Mouse (Mus musculus): ENCODE measurements around the gene Unc5a. TPM values are rescaled to one million over a fixed set of nuclear protein-coding genes. Genes with fewer than 3 reads are reported as not detected.
A peak's percentile ranks its signal among the peaks of the same experiment; 100 is the strongest.

Gene Unc5a
- 2.4 TPM in 2 replicates for polyA plus RNA-seq (2016; fragmentation: Nextera tagmentation; extraction: Ambion mirVana)

GRCm38 (mm10) chr13:54948531-54949493 lies at the start of gene Unc5a:
TSS of gene Unc5a (plus strand) at chr13:54949411.
- no peaks in the 10 kb centered on the region for H3K36me3 ChIP-seq (replicated peaks)
- H3K4me1 ChIP-seq, result peaks cover 47% of the 10 kb centered on the region
- H3K27ac ChIP-seq, result peak within 1 kb of the TSS; percentile 79
- peaks cover 100% of the 10 kb centered on the region for H3K27me3 ChIP-seq (ENCODE audit: poor library complexity, severe bottlenecking)
- WGBS, result under 1% methylated on average over 90 of the region's 91 CpGs
- peak within 1 kb of the TSS; percentile 72 for H3K4me3 ChIP-seq
- peak; percentile 71 for DNase-seq (ENCODE audit: extremely low spot score, low spot score)
- H3K9me3 ChIP-seq, result no peaks in the 10 kb centered on the region

- peak overlapping the region; percentile 34; the same call in 1 of the 2 replicates for H3K4me3 ChIP-seq
- no peak for DNase-seq (ENCODE audit: extremely low spot score, low spot score)
- H3K9me3 ChIP-seq, result 0 out of 2 replicates have a peak, but pooled peaks cover 4% of the 10 kb centered on the region
- H3K36me3 ChIP-seq (replicated peaks), result no peaks in the 10 kb centered on the region
- peaks cover 39% of the 10 kb centered on the region for H3K4me1 ChIP-seq
- WGBS, result 2% methylated on average over 17 of the region's 17 CpGs
- peaks cover 57% of the 10 kb centered on the region for H3K27me3 ChIP-seq (ENCODE audit: poor library complexity, severe bottlenecking)
- no peak overlapping the region for H3K27ac ChIP-seq
Observed at GRCm38 (mm10) chr13:54912053-54912452, 37.2 kb upstream of the Unc5a start.

DNA sequence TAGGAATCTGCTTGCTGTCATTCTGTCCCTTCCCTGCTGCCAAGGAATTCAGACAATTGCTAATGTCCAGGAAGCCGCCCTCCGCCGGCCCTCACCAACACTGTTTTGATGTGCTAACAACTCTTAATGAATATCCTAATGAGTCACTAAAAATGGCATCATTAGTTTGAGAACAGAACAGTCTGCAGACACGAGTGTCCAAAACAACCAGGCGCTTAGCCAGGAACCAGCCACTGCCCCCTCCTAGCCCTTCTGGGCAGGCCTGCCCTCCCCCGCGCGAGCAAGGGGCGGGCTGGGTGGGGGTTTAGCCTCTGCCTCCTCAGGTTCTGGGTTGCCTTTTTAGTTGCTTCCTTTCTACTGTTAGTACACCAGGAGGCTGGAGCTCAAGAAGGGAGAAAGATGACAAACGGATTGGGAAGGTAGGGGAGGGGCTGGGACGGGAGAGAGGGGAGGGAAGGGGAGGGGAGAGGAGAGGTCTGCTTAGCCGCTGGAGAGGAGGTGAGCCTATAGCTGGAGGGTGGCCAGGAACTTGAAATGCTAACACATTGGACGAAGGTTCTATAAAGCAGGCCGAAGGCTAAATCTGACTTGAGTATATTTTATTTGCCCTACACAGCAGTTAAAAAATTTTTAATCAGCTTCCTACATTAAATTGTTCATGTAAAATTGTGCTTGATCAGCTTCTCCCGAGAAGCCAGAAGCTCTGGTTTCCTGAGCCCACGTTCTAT lies 36.2 kb upstream of the Unc5a start:
- Histone ChIP-seq H3K4me3 (peak overlapping the region; percentile 7; the same call in 1 of the 2 replicates), H3K36me3 (replicated peaks) (no peaks in the 10 kb centered on the region), H3K9me3 (0 out of 2 replicates have a peak, but pooled peaks cover 4% of the 10 kb centered on the region), H3K27ac (no peak overlapping the region), H3K4me1 (peaks cover 31% of the 10 kb centered on the region), H3K27me3 (ENCODE audit: poor library complexity, severe bottlenecking) (peaks cover 52% of the 10 kb centered on the region)
- no peak for DNase-seq (ENCODE audit: extremely low spot score, low spot score)
- WGBS, result 16% methylated on average over 16 of the region's 16 CpGs

DNA sequence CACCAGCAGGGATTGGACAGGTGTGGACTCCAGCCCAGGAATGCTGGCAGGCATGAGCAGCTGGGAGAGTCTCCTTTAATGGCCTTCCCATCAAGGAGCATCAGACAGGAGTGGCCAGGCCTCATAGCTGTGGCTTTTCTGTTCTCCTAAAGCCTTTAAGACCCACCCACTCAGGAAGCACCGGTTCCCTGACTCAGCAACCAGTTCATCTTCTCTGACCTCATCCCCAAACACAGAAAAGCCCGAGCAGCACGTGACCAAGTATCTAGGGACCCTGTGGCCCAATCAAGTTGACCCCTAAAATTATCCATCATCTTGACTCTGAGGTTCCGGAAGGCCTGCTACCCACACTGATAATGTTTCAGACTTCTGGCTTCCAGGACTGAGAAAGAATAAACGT lies 32.6 kb upstream of the Unc5a start:
- H3K4me1 ChIP-seq, result peaks cover 41% of the 10 kb centered on the region
- 0 out of 2 replicates have a peak, but pooled peaks cover 4% of the 10 kb centered on the region for H3K9me3 ChIP-seq
- H3K36me3 ChIP-seq (replicated peaks), result no peaks in the 10 kb centered on the region
- H3K27me3 ChIP-seq (ENCODE audit: poor library complexity, severe bottlenecking), result peaks cover 36% of the 10 kb centered on the region
- 72% methylated on average over 5 of the region's 5 CpGs for WGBS
- H3K27ac ChIP-seq, result no peak overlapping the region
- no peak overlapping the region for H3K4me3 ChIP-seq
- no peak for DNase-seq (ENCODE audit: extremely low spot score, low spot score)

DNA sequence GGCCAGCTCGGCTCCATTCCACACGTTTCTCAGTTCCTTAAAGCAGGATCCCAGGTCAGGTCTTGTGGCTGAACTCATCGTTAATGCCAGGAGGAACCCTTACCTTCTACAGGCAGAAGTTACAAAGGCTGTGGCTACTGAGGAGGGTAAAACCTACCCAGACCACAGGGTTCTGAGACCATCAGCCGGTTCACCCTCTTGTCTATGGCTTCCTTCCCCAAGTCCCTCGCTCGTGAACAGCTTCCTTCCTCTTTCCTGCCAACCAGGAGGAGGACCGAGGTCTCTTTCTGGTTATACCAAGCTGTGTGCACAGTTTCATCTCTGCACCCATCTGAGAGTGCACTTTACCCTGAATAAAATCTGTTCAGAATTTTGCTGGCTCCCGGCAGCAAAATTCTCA lies 30.3 kb upstream of the Unc5a start:
- Histone ChIP-seq H3K9me3 (0 out of 2 replicates have a peak, but pooled peaks cover 4% of the 10 kb centered on the region), H3K27me3 (ENCODE audit: poor library complexity, severe bottlenecking) (peaks cover 13% of the 10 kb centered on the region), H3K4me3 (no peak overlapping the region), H3K4me1 (peaks cover 22% of the 10 kb centered on the region), H3K36me3 (replicated peaks) (no peaks in the 10 kb centered on the region), H3K27ac (no peak overlapping the region)
- WGBS, result 83% methylated on average over 8 of the region's 8 CpGs
- DNase-seq (ENCODE audit: extremely low spot score, low spot score), result no peak

- H3K9me3 ChIP-seq, result 0 out of 2 replicates have a peak, but pooled peaks cover 4% of the 10 kb centered on the region
- WGBS, result 37% methylated on average over 5 of the region's 5 CpGs
- H3K27me3 ChIP-seq (ENCODE audit: poor library complexity, severe bottlenecking), result 0 out of 2 replicates have a peak, but pooled peaks cover 6% of the 10 kb centered on the region
- H3K36me3 ChIP-seq (replicated peaks), result no peaks in the 10 kb centered on the region
- no peak overlapping the region for H3K27ac ChIP-seq
- peaks cover 22% of the 10 kb centered on the region for H3K4me1 ChIP-seq
- DNase-seq (ENCODE audit: extremely low spot score, low spot score), result no peak
- no peak overlapping the region for H3K4me3 ChIP-seq
Observed at GRCm38 (mm10) chr13:54919666-54920065, 29.5 kb upstream of the Unc5a start.

GRCm38 (mm10) chr13:54921700-54922099 lies 27.5 kb upstream of the Unc5a start:
- H3K27me3 ChIP-seq (ENCODE audit: poor library complexity, severe bottlenecking), result 0 out of 2 replicates have a peak, but pooled peaks cover 3% of the 10 kb centered on the region
- 88% methylated on average over 9 of the region's 9 CpGs for WGBS

DNA sequence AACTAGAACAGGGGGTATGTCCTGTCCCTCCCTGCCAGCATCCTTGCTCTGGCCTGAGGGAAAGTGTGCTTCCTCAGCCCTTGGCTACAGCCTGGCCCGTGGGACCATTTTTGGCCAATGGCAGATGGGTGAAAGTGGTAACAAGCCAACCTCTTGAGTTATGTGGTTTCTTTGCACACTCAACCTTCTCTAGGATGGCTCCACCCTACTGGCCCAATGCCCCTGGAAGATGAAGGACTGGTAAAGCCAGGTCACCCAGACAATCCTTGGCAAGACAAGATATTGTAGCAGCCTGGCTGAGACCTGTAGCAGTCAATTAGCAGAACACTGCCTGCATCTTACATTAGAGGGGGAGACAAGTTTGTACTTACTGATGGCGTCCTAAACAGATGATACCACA lies 25.5 kb upstream of the Unc5a start:
- no peaks in the 10 kb centered on the region for H3K36me3 ChIP-seq (replicated peaks)
- H3K27ac ChIP-seq, result no peak overlapping the region
- no peaks in the 10 kb centered on the region for H3K9me3 ChIP-seq
- H3K4me1 ChIP-seq, result peaks cover 17% of the 10 kb centered on the region
- DNase-seq (ENCODE audit: extremely low spot score, low spot score), result no peak
- H3K4me3 ChIP-seq, result no peak overlapping the region
- 0 out of 2 replicates have a peak, but pooled peaks cover under 1% of the 10 kb centered on the region for H3K27me3 ChIP-seq (ENCODE audit: poor library complexity, severe bottlenecking)
- 87% methylated on average over 2 of the region's 2 CpGs for WGBS

More at GRCm38 (mm10) chr13:54921700-54922099, 27.5 kb upstream of the Unc5a start:
- Histone ChIP-seq H3K27ac (no peak overlapping the region), H3K4me1 (peaks cover 22% of the 10 kb centered on the region), H3K36me3 (replicated peaks) (no peaks in the 10 kb centered on the region), H3K9me3 (no peaks in the 10 kb centered on the region), H3K4me3 (no peak overlapping the region)
- DNase-seq (ENCODE audit: extremely low spot score, low spot score), result no peak

GRCm38 (mm10) chr13:54925466-54925865 lies 23.7 kb upstream of the Unc5a start:
- no peak for DNase-seq (ENCODE audit: extremely low spot score, low spot score)
- Histone ChIP-seq H3K9me3 (no peaks in the 10 kb centered on the region), H3K27ac (no peak overlapping the region), H3K27me3 (ENCODE audit: poor library complexity, severe bottlenecking) (no peaks in the 10 kb centered on the region), H3K36me3 (replicated peaks) (no peaks in the 10 kb centered on the region), H3K4me3 (no peak overlapping the region), H3K4me1 (peaks cover 6% of the 10 kb centered on the region)
- 84% methylated on average over 8 of the region's 8 CpGs for WGBS

DNA sequence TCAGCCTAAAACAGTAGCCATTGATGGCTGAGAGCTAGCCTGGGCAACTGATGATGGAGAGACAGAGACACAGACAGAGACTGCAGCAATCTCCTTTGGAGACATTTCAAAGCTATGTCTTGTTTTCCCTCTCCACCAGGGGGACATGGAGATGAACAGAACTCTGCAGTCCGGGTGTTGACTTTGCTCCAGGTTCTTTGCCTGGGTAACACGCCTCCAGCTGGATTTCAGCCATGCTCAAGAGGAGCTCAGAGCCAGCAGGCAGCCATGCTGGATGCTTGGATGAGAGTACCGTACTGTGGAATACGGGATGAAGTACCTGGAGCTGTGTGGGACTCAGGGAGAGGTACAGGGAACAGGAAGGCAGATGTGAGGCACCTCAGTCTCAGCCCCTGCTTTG lies 22.6 kb upstream of the Unc5a start:
- peaks cover 4% of the 10 kb centered on the region; the same call in 1 of the 2 replicates for H3K27me3 ChIP-seq (ENCODE audit: poor library complexity, severe bottlenecking)
- H3K27ac ChIP-seq, result no peak overlapping the region
- 72% methylated on average over 4 of the region's 4 CpGs for WGBS
- no peaks in the 10 kb centered on the region for H3K9me3 ChIP-seq
- no peak overlapping the region for H3K4me3 ChIP-seq
- no peaks in the 10 kb centered on the region for H3K36me3 ChIP-seq (replicated peaks)
- H3K4me1 ChIP-seq, result peaks cover 6% of the 10 kb centered on the region
- no peak for DNase-seq (ENCODE audit: extremely low spot score, low spot score)

DNA sequence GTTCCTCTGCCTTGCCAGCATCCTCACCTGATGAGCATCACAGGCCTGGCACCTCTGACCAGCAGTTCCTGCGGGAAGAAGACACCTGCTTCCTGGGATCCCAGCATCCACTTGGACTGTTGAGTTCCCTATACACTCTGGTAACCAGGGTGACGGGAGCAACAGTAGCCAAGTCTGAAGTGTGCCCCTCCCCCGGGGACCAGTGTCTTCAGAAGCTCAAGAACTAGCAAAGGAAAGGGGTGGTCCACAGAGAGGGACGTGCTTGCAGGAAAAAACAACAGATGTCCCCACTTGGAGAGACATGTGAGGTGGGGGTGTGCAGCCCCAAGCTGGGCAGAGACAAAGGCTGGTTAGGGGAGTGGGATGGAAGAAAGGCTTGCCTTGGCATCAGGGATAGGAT lies 19.1 kb upstream of the Unc5a start:
- no peak overlapping the region for H3K27ac ChIP-seq

GRCm38 (mm10) chr13:54934873-54935272 lies 14.3 kb upstream of the Unc5a start:
- H3K9me3 ChIP-seq, result no peaks in the 10 kb centered on the region
- no peak for DNase-seq (ENCODE audit: extremely low spot score, low spot score)
- 85% methylated on average over 8 of the region's 8 CpGs for WGBS
- H3K27me3 ChIP-seq (ENCODE audit: poor library complexity, severe bottlenecking), result peaks cover 30% of the 10 kb centered on the region
- H3K4me3 ChIP-seq, result no peak overlapping the region
- H3K27ac ChIP-seq, result no peak overlapping the region
- H3K4me1 ChIP-seq, result peaks cover 6% of the 10 kb centered on the region
- no peaks in the 10 kb centered on the region for H3K36me3 ChIP-seq (replicated peaks)

More for the DNA sequence above, 19.1 kb upstream of the Unc5a start:
- no peaks in the 10 kb centered on the region for H3K9me3 ChIP-seq
- peaks cover 6% of the 10 kb centered on the region for H3K4me1 ChIP-seq
- DNase-seq (ENCODE audit: extremely low spot score, low spot score), result no peak
- H3K36me3 ChIP-seq (replicated peaks), result no peaks in the 10 kb centered on the region
- 36% methylated on average over 4 of the region's 4 CpGs for WGBS
- peaks cover 14% of the 10 kb centered on the region; the same call in 1 of the 2 replicates for H3K27me3 ChIP-seq (ENCODE audit: poor library complexity, severe bottlenecking)
- no peak overlapping the region for H3K4me3 ChIP-seq

Data from forebrain, embryonic 10.5 days (tissue).